Mouse (Mus musculus) heart, postnatal 4 days (tissue): ENCODE measurements around the gene Fgf15. TPM values are rescaled to one million over a fixed set of nuclear protein-coding genes. Genes with fewer than 3 reads are reported as not detected.

ENCODE experiments used
- DNase-seq: peaks from one replicate; pipeline ENCODE4 v3.0.0; 2021
- total RNA-seq, 2 experiments: library from RNA; stranded (reverse); gene quantifications; 2 replicates each; pipeline ENCODE4 v1.2.3; 2021

Gene Fgf15
- total RNA-seq, result not detected

- no peak for DNase-seq
Measured at GRCm38 (mm10) chr7:144896294-144897218, at the start of gene Fgf15. TSS of gene Fgf15 (plus strand) at chr7:144896531.

- no peak for DNase-seq
Measured at GRCm38 (mm10) chr7:144847067-144847466, 49.3 kb upstream of the Fgf15 start, which contains the start of gene Fgf4. TSS of gene Fgf4 (plus strand) at chr7:144847367.

- no peak for DNase-seq
Measured at GRCm38 (mm10) chr7:144851321-144851720, 45.0 kb upstream of the Fgf15 start.

- DNase-seq, result no peak
Measured at GRCm38 (mm10) chr7:144854966-144855365, 41.4 kb upstream of the Fgf15 start.

- DNase-seq, result no peak
Measured at GRCm38 (mm10) chr7:144857158-144857557, 39.2 kb upstream of the Fgf15 start.

GRCm38 (mm10) chr7:144857826-144858342 lies 38.4 kb upstream of the Fgf15 start:
- no peak for DNase-seq

GRCm38 (mm10) chr7:144858702-144859101 lies 37.6 kb upstream of the Fgf15 start:
- no peak for DNase-seq

- no peak for DNase-seq
Measured at GRCm38 (mm10) chr7:144861056-144861768, 35.1 kb upstream of the Fgf15 start.

GRCm38 (mm10) chr7:144861769-144862070 lies 34.6 kb upstream of the Fgf15 start:
- DNase-seq, result no peak

- DNase-seq, result no peak
Measured at GRCm38 (mm10) chr7:144862126-144862525, 34.2 kb upstream of the Fgf15 start.

GRCm38 (mm10) chr7:144862712-144863111 lies 33.6 kb upstream of the Fgf15 start:
- no peak for DNase-seq

GRCm38 (mm10) chr7:144863196-144863595 lies 33.1 kb upstream of the Fgf15 start:
- no peak for DNase-seq

- no peak for DNase-seq
Measured at GRCm38 (mm10) chr7:144864160-144864670, 32.1 kb upstream of the Fgf15 start.

GRCm38 (mm10) chr7:144867161-144867560 lies 29.2 kb upstream of the Fgf15 start:
- DNase-seq, result no peak

- no peak for DNase-seq
Measured at GRCm38 (mm10) chr7:144867602-144868001, 28.7 kb upstream of the Fgf15 start.

- no peak for DNase-seq
Measured at GRCm38 (mm10) chr7:144872420-144872819, 23.9 kb upstream of the Fgf15 start.

GRCm38 (mm10) chr7:144873160-144873559 lies 23.2 kb upstream of the Fgf15 start:
- DNase-seq, result no peak

GRCm38 (mm10) chr7:144874226-144874625 lies 22.1 kb upstream of the Fgf15 start:
- no peak for DNase-seq

- no peak for DNase-seq
Measured at GRCm38 (mm10) chr7:144878401-144878800, 17.9 kb upstream of the Fgf15 start.

- no peak for DNase-seq
Measured at GRCm38 (mm10) chr7:144883106-144883505, 13.2 kb upstream of the Fgf15 start.

GRCm38 (mm10) chr7:144887672-144888071 lies 8.7 kb upstream of the Fgf15 start:
- no peak for DNase-seq

GRCm38 (mm10) chr7:144888564-144889299 lies 7.6 kb upstream of the Fgf15 start:
- no peak for DNase-seq
